Mouse (Mus musculus) T-helper 2 cell (primary cell): ENCODE measurements around the gene Gapdhs.
"Not testable (repeated sequence)": the region's sequence is repeated elsewhere in the genome, so short reads cannot be mapped to it uniquely, and the experiment has no call there.

Experiments used
- in situ Hi-C: fragments of 300-600 bp; cut with MboI, MseI; formaldehyde crosslinking; loops from one replicate; pipeline ENCODE4 v1.15.1; 2025; ENCODE audit warnings: high pct_unique_total_duplicates

Gapdhs gene

GRCm38 (mm10) chr7:30744022-30744598 lies 629 bp upstream of the Gapdhs start:
- in situ Hi-C loops = no loop called here

- in situ Hi-C loops = not testable (repeated sequence)
These were observed 911 bp downstream of the Gapdhs start for GRCm38 (mm10) chr7:30742570-30742969.

GRCm38 (mm10) chr7:30736211-30736610 lies 7.3 kb downstream of the Gapdhs start:
- in situ Hi-C loops = no loop called here

- in situ Hi-C loops = not testable (repeated sequence)
These were observed 13.3 kb downstream of the Gapdhs start for GRCm38 (mm10) chr7:30730064-30730722.

GRCm38 (mm10) chr7:30729396-30730063 lies 14.0 kb downstream of the Gapdhs start, which contains the start of gene Tmem147:
Gene Tmem147, minus strand, starts transcription at chr7:30729540.
- in situ Hi-C loops = no loop called here

- in situ Hi-C loops = no loop called here
These were observed 14.6 kb downstream of the Gapdhs start for GRCm38 (mm10) chr7:30728739-30729395.

- in situ Hi-C loops = no loop called here
These were observed 15.3 kb downstream of the Gapdhs start for GRCm38 (mm10) chr7:30728214-30728613.

- in situ Hi-C loops = no loop called here
These were observed 20.1 kb downstream of the Gapdhs start for GRCm38 (mm10) chr7:30723274-30723953.

GRCm38 (mm10) chr7:30721286-30721685 lies 22.2 kb downstream of the Gapdhs start:
- in situ Hi-C loops = no loop called here

GRCm38 (mm10) chr7:30719669-30720068 lies 23.8 kb downstream of the Gapdhs start:
- in situ Hi-C loops = loop anchor here (5.0 kb wide), 1 partner anchor 52 kb away; no protein-coding TSS in a partner anchor

GRCm38 (mm10) chr7:30717716-30718046 lies 25.8 kb downstream of the Gapdhs start:
- in situ Hi-C loops = loop anchor here (5.0 kb wide), 1 partner anchor 50 kb away; no protein-coding TSS in a partner anchor

GRCm38 (mm10) chr7:30717006-30717715 lies 26.3 kb downstream of the Gapdhs start:
- in situ Hi-C loops = loop anchor here (5.0 kb wide), 1 partner anchor 50 kb away; no protein-coding TSS in a partner anchor

- in situ Hi-C loops = no loop called here
These were observed 31.5 kb downstream of the Gapdhs start, which contains the start of gene Atp4a for GRCm38 (mm10) chr7:30711942-30712341. Gene Atp4a, plus strand, starts transcription at chr7:30712209.

GRCm38 (mm10) chr7:30707441-30707840 lies 36.0 kb downstream of the Gapdhs start:
- in situ Hi-C loops = no loop called here

GRCm38 (mm10) chr7:30706214-30706882 lies 37.1 kb downstream of the Gapdhs start:
- in situ Hi-C loops = no loop called here

GRCm38 (mm10) chr7:30698589-30698988 lies 44.9 kb downstream of the Gapdhs start, which contains the start of gene 2200002J24Rik:
Gene 2200002J24Rik, plus strand, starts transcription at chr7:30698926.
- in situ Hi-C loops = loop anchor here (25.0 kb wide), 1 partner anchor 1086 kb away; no protein-coding TSS in a partner anchor

GRCm38 (mm10) chr7:30698101-30698500 lies 45.4 kb downstream of the Gapdhs start:
- in situ Hi-C loops = loop anchor here (25.0 kb wide), 1 partner anchor 1086 kb away; no protein-coding TSS in a partner anchor

- in situ Hi-C loops = loop anchor here (25.0 kb wide), 1 partner anchor 1076 kb away; no protein-coding TSS in a partner anchor
These were observed 55.2 kb downstream of the Gapdhs start for GRCm38 (mm10) chr7:30688325-30688724.

- in situ Hi-C loops = loop anchor here (25.0 kb wide), 1 partner anchor 1071 kb away; no protein-coding TSS in a partner anchor
These were observed 60.1 kb downstream of the Gapdhs start for GRCm38 (mm10) chr7:30683425-30683824.

- in situ Hi-C loops = loop anchor here (25.0 kb wide), 1 partner anchor 1070 kb away; no protein-coding TSS in a partner anchor
These were observed 61.6 kb downstream of the Gapdhs start for GRCm38 (mm10) chr7:30681897-30682296.
